Mouse (Mus musculus): Measurements from ENCODE around the gene Poc5.

GRCm38 (mm10) chr13:96431595-96432156 is 43.6 kb downstream of the Poc5 start:
- TF ChIP-seq CTCF (IDR thresholded peaks at IDR 0.05) (peak; percentile 97), EP300 (IDR thresholded peaks at IDR 0.05) (no peak)
